Mouse (Mus musculus) right cerebral cortex, postnatal 4 days (tissue): ENCODE results near the gene Mfap1b.
A peak's percentile ranks its signal among the peaks of the same experiment; 100 is the strongest.

Source experiments
- DNase-seq: peaks from one replicate; pipeline ENCODE4 v3.0.0-alpha.2; 2022

Mfap1b gene

GRCm38 (mm10) chr2:121423166-121423565 lies 50.7 kb downstream of the Mfap1b start:
- DNase-seq, result no peak

- no peak for DNase-seq
Observed at GRCm38 (mm10) chr2:121418476-121418875, 55.4 kb downstream of the Mfap1b start.

- DNase-seq, result no peak
Observed at GRCm38 (mm10) chr2:121416356-121416755, 57.5 kb downstream of the Mfap1b start.

GRCm38 (mm10) chr2:121415591-121415990 lies 58.3 kb downstream of the Mfap1b start:
- no peak for DNase-seq

- no peak for DNase-seq
Observed at GRCm38 (mm10) chr2:121415103-121415502, 58.8 kb downstream of the Mfap1b start.

- no peak for DNase-seq
Observed at GRCm38 (mm10) chr2:121414139-121414685, 59.7 kb downstream of the Mfap1b start.

- peak; percentile 95 for DNase-seq
Observed at GRCm38 (mm10) chr2:121413387-121414042, 60.4 kb downstream of the Mfap1b start, which contains the start of the genes Pdia3 and Catsper2. Gene Pdia3 (plus strand): TSS chr2:121413775. Gene Catsper2 (minus strand): TSS chr2:121413792.

- DNase-seq, result no peak
Observed at GRCm38 (mm10) chr2:121412843-121413386, 61.0 kb downstream of the Mfap1b start.
